Mouse (Mus musculus) G1E (cell line): ENCODE measurements around the gene Ttll12.

Experiments
- CTCF ChIP-seq: IDR thresholded peaks from 2 replicates; pipeline ENCODE4 v1.5.1; 2012; ENCODE audit warnings: low read depth, low read length, inconsistent platforms, mixed read lengths
- GATA1 ChIP-seq: IDR thresholded peaks from 2 replicates; pipeline ENCODE4 v1.6.1; 2012; ENCODE audit warnings: borderline replicate concordance, low read length, inconsistent platforms, mixed read lengths
- GATA2 ChIP-seq: IDR thresholded peaks from 2 replicates; pipeline ENCODE4 v1.6.1; 2012; ENCODE audit warnings: low read depth, low read length, inconsistent platforms, borderline replicate concordance
- POLR2AphosphoS5 ChIP-seq: IDR thresholded peaks from 2 replicates; pipeline ENCODE4 v1.6.1; 2012; ENCODE audit warnings: low read depth, low read length, inconsistent platforms; ENCODE audit not compliant: insufficient replicate concordance
- TAL1 ChIP-seq: conservative IDR thresholded peaks from 2 replicates; pipeline ENCODE4 v1.6.1; 2012; ENCODE audit warnings: low read depth, low read length, inconsistent platforms, mixed read lengths

- TF ChIP-seq CTCF, result no peak
- no peak for TF ChIP-seq TAL1
- no peak for TF ChIP-seq GATA1
- no peak for TF ChIP-seq POLR2AphosphoS5
- TF ChIP-seq GATA2, result no peak
Observed at GRCm38 (mm10) chr15:83569682-83570081, 25.3 kb downstream of the Ttll12 start.
